Mouse (Mus musculus) olfactory bulb, adult 2 months (tissue): ENCODE data around the gene Pik3r1.

Experiments
- CTCF ChIP-seq: fragments of 200-500 bp; IDR thresholded peaks from 2 replicates; pipeline ENCODE4 v1.5.1; 2012; ENCODE audit warnings: low read depth, mild to moderate bottlenecking, low read length, moderate library complexity; ENCODE audit not compliant: insufficient read depth
- POLR2A ChIP-seq: fragments of 200-500 bp; IDR thresholded peaks from 2 replicates; pipeline ENCODE4 v1.6.1; 2012; ENCODE audit warnings: mild to moderate bottlenecking, low read depth, low read length, moderate library complexity; ENCODE audit not compliant: insufficient read depth

- TF ChIP-seq POLR2A = no peak
- TF ChIP-seq CTCF = no peak
These were observed 39.7 kb downstream of the Pik3r1 start for GRCm38 (mm10) chr13:101728300-101728699.
